15 mouse cellular contexts compared by ENCODE assay signal in the genomic region with DNA sequence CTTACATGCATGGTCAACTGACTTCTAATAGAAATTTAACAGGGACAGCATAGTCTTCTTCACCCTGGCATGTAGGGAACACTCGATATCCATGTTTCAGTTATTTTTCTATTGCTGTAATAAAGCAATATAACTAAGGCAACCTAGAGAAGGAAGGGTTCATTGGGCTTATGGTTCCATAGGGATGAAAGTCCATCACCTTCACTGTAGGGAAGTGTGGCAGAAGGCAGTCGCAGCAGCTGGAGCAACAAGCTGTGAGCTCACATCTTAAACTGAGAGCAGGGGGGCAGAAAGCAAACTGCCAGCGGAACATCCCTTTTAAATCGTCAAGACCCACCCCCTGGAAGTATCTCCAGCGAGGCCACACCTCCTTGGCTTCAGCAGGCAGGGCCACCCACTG. TPM values are rescaled to one million over a fixed set of nuclear protein-coding genes. Genes with fewer than 3 reads are reported as not detected.
"Had no signal": no experiment of that assay in that cellular context is flagged by ENCODE, and none has a peak within 500 bp of the region (broad histone marks: within the 10 kb centered on the region; RNA-seq: fewer than 3 reads in every experiment).

No protein-coding gene starts in this region.

- H3K4me1 ChIP-seq: midbrain, embryonic 10.5 days; midbrain, embryonic 13.5 days; neural tube, embryonic 13.5 days; neural tube, embryonic 15.5 days had no signal

- H3K27me3 ChIP-seq: midbrain, embryonic 13.5 days; neural tube, embryonic 13.5 days; neural tube, embryonic 15.5 days had no signal

- H3K36me3 ChIP-seq: midbrain, embryonic 10.5 days; midbrain, embryonic 13.5 days; neural tube, embryonic 13.5 days; neural tube, embryonic 15.5 days had no signal

- DNase-seq: lung, adult 18-20 months; lung, embryonic 14.5 days; lung, postnatal 10 days; lung, postnatal 4 days; right cerebral cortex, postnatal 14 days; spleen, adult 18-20 months; thymus, adult 18-20 months; thymus, postnatal 14 days; thymus, postnatal 36 days had no signal

- H3K9me3 ChIP-seq: midbrain, embryonic 10.5 days; midbrain, embryonic 13.5 days; neural tube, embryonic 13.5 days; neural tube, embryonic 15.5 days had no signal

- H3K4me3 ChIP-seq: midbrain, embryonic 10.5 days; midbrain, embryonic 13.5 days; myocyte; neural tube, embryonic 13.5 days; neural tube, embryonic 15.5 days had no signal

- H3K4me2 ChIP-seq: lung, embryonic 14.5 days; midbrain, embryonic 13.5 days; neural tube, embryonic 13.5 days; neural tube, embryonic 15.5 days had no signal

- H3K27ac ChIP-seq: midbrain, embryonic 10.5 days; midbrain, embryonic 13.5 days; neural tube, embryonic 13.5 days; neural tube, embryonic 15.5 days had no signal

- H3K9ac ChIP-seq: lung, embryonic 14.5 days; midbrain, embryonic 13.5 days; neural tube, embryonic 13.5 days; neural tube, embryonic 15.5 days had no signal

- ATAC-seq: midbrain, embryonic 13.5 days; midbrain, embryonic 16.5 days had no signal

RNA-seq across cellular contexts. Expression of a gene that starts 44.1 kb away (rescaled TPM):
- polyA plus RNA-seq: myocyte had no signal
